Comparison of ENCODE assay signal across 8 mouse cellular contexts in genomic region chr10:12922077-12922573, GRCm38 (mm10). TPM values are rescaled to one million over a fixed set of nuclear protein-coding genes. Genes with fewer than 3 reads are reported as not detected.
DNase-seq lines count a peak whose midpoint lies in the region; ATAC-seq and TF ChIP-seq lines count a peak whose summit lies in the region.

No protein-coding gene starts in this region.

- TF ChIP-seq CTCF in heart, postnatal 0 days (IDR thresholded peaks at IDR 0.05; ENCODE audit: low read depth), result no peak
- TF ChIP-seq CTCF in bone marrow macrophage, adult 2 months (IDR thresholded peaks at IDR 0.05; ENCODE audit: low read depth, low read length), result no peak

- H3K27ac ChIP-seq in heart, postnatal 0 days (ENCODE audit: low read depth), result peak overlapping the region; percentile 86
- no peak overlapping the region for H3K27ac ChIP-seq in bone marrow macrophage, adult 2 months (ENCODE audit: insufficient read depth, low read depth, low read length)
- peak overlapping the region; percentile 79; the same call in 1 of the 2 replicates for H3K27ac ChIP-seq in hindbrain, embryonic 14.5 days
- H3K27ac ChIP-seq in midbrain, embryonic 11.5 days (ENCODE audit: low read depth, low read length), result no peak overlapping the region

- ATAC-seq in heart, postnatal 0 days (ENCODE audit: insufficient read depth, low read depth), result peak; percentile 24; the same call in 1 of the 2 replicates
- no peak for ATAC-seq in hindbrain, embryonic 14.5 days (ENCODE audit: low FRiP score)
- peak; percentile 47 for ATAC-seq in midbrain, embryonic 11.5 days (ENCODE audit: low FRiP score)

- peak overlapping the region; percentile 72 for H3K4me3 ChIP-seq in heart, postnatal 0 days (ENCODE audit: low read depth, low read length)
- peak overlapping the region; percentile 87 for H3K4me3 ChIP-seq in bone marrow macrophage, adult 2 months (ENCODE audit: insufficient read depth, low read length)
- peak overlapping the region; percentile 57 for H3K4me3 ChIP-seq in hindbrain, embryonic 14.5 days (replicated peaks; ENCODE audit: low read length)
- peak overlapping the region; percentile 65 for H3K4me3 ChIP-seq in midbrain, embryonic 11.5 days (ENCODE audit: low read depth, low read length)

- H3K4me2 ChIP-seq in heart, postnatal 0 days (ENCODE audit: low read depth, low read length), result peak overlapping the region; percentile 62
- H3K4me2 ChIP-seq in hindbrain, embryonic 14.5 days (replicated peaks), result peak overlapping the region; percentile 55
- H3K4me2 ChIP-seq in midbrain, embryonic 11.5 days, result peak overlapping the region; percentile 52

- H3K36me3 ChIP-seq in heart, postnatal 0 days (replicated peaks; ENCODE audit: control insufficient read depth, insufficient read depth, low read length), result no peaks in the 10 kb centered on the region
- H3K36me3 ChIP-seq in hindbrain, embryonic 14.5 days (replicated peaks; ENCODE audit: control insufficient read depth, insufficient read depth), result no peaks in the 10 kb centered on the region
- H3K36me3 ChIP-seq in midbrain, embryonic 11.5 days (ENCODE audit: control insufficient read depth, insufficient read depth, low read length), result no peaks in the 10 kb centered on the region

- DNase-seq in heart, postnatal 0 days (ENCODE audit: low spot score), result no peak
- no peak for DNase-seq in heart, postnatal 25 days (ENCODE audit: low spot score)
- DNase-seq in hindbrain, embryonic 14.5 days (ENCODE audit: low spot score), result no peak
- no peak for DNase-seq in midbrain, embryonic 11.5 days (ENCODE audit: low spot score, missing footprints)
- DNase-seq in retina, embryonic 14.5 days (ENCODE audit: low spot score), result no peak
- no peak for DNase-seq in spleen, adult 12 weeks (ENCODE audit: low spot score)
- no peak for DNase-seq in frontal cortex, postnatal 14 days (ENCODE audit: low spot score in 2 of 2)

- WGBS in heart, postnatal 0 days, result 6% methylated on average over 13 of the region's 13 CpGs
- under 1% methylated on average over 13 of the region's 13 CpGs for WGBS in hindbrain, embryonic 14.5 days
- WGBS in midbrain, embryonic 11.5 days, result 2% methylated on average over 13 of the region's 13 CpGs

- no peak for TF ChIP-seq POLR2A in bone marrow macrophage, adult 2 months (IDR thresholded peaks at IDR 0.05; ENCODE audit: borderline replicate concordance, low read depth, low read length)

- peak overlapping the region; percentile 64; the same call in 1 of the 2 replicates for H3K9ac ChIP-seq in heart, postnatal 0 days (replicated peaks; ENCODE audit: low read depth, low read length)
- H3K9ac ChIP-seq in hindbrain, embryonic 14.5 days, result peak overlapping the region; percentile 62
- H3K9ac ChIP-seq in midbrain, embryonic 11.5 days (ENCODE audit: low read length), result peak overlapping the region; percentile 76; the same call in 1 of the 2 replicates

- no peaks in the 10 kb centered on the region for H3K9me3 ChIP-seq in heart, postnatal 0 days (replicated peaks; ENCODE audit: control insufficient read depth, low read length)
- no peaks in the 10 kb centered on the region for H3K9me3 ChIP-seq in hindbrain, embryonic 14.5 days (ENCODE audit: control insufficient read depth, low read length)
- no peaks in the 10 kb centered on the region for H3K9me3 ChIP-seq in midbrain, embryonic 11.5 days (ENCODE audit: control insufficient read depth, low read length)

- H3K4me1 ChIP-seq in heart, postnatal 0 days (ENCODE audit: control insufficient read depth, insufficient read depth), result no peaks in the 10 kb centered on the region
- peaks cover 4% of the 10 kb centered on the region for H3K4me1 ChIP-seq in bone marrow macrophage, adult 2 months (ENCODE audit: control insufficient read depth, insufficient read depth, low read length)
- H3K4me1 ChIP-seq in hindbrain, embryonic 14.5 days (replicated peaks; ENCODE audit: control insufficient read depth, insufficient read depth, low read length), result peaks cover 3% of the 10 kb centered on the region; the same call in 1 of the 2 replicates
- peaks cover 6% of the 10 kb centered on the region for H3K4me1 ChIP-seq in midbrain, embryonic 11.5 days (ENCODE audit: control insufficient read depth, insufficient read depth, low read length)

- TF ChIP-seq EP300 in heart, postnatal 0 days (IDR thresholded peaks at IDR 0.05; ENCODE audit: low read depth), result no peak

- intact Hi-C loops in heart, postnatal 25 days (cut with DNase I), result loop anchor here (2.0 to 5.0 kb wide), 6 partner anchors 43 to 229 kb away; partner anchors contain the start of genes Sf3b5 and Stx11

- H3K27me3 ChIP-seq in heart, postnatal 0 days (ENCODE audit: control insufficient read depth, insufficient read depth, low read length), result no peaks in the 10 kb centered on the region
- no peaks in the 10 kb centered on the region for H3K27me3 ChIP-seq in hindbrain, embryonic 14.5 days (ENCODE audit: control insufficient read depth, insufficient read depth, low read length)
- no peaks in the 10 kb centered on the region for H3K27me3 ChIP-seq in midbrain, embryonic 11.5 days (ENCODE audit: control insufficient read depth, insufficient read depth, low read length)

RNA-seq across cellular contexts. Expression of gene Stx11, which starts 42.0 kb away (rescaled TPM):
- total RNA-seq in heart, postnatal 0 days (2014; rRNA removed; ENCODE audit: low replicate concordance), result 4.7 and 5.2 TPM in 2 replicates
- polyA plus RNA-seq in heart, postnatal 0 days (2015; fragmentation: Nextera tagmentation; extraction: Ambion mirVana), result 3.1 and 3.5 TPM in 2 replicates
- 1 to 10 TPM; 1.7 to 2.2 TPM for total RNA-seq in heart, postnatal 25 days (2021)
- 4.0 and 7.9 TPM in 2 replicates for polyA plus RNA-seq in bone marrow macrophage, adult 2 months (2012; ENCODE audit: insufficient read depth, insufficient read length, missing spikeins)
- polyA plus RNA-seq in hindbrain, embryonic 14.5 days (2014; fragmentation: Nextera tagmentation; extraction: Ambion mirVana), result 2.0 and 3.7 TPM in 2 replicates
- polyA plus RNA-seq in midbrain, embryonic 11.5 days (2014; fragmentation: Nextera tagmentation; extraction: Ambion mirVana), result 2.0 and 2.2 TPM in 2 replicates

RNA-seq across cellular contexts. Expression of gene Utrn, which starts 53.0 kb away (rescaled TPM):
- 50.3 and 61.6 TPM in 2 replicates for total RNA-seq in heart, postnatal 0 days (2014; rRNA removed; ENCODE audit: low replicate concordance)
- polyA plus RNA-seq in heart, postnatal 0 days (2015; fragmentation: Nextera tagmentation; extraction: Ambion mirVana), result 47.3 and 48.4 TPM in 2 replicates
- total RNA-seq in heart, postnatal 25 days (2021), result 10 to 100 TPM; 67.1 to 69.4 TPM
- 14.5 and 18.1 TPM in 2 replicates for polyA plus RNA-seq in bone marrow macrophage, adult 2 months (2012; ENCODE audit: insufficient read depth, insufficient read length, missing spikeins)
- polyA plus RNA-seq in hindbrain, embryonic 14.5 days (2014; fragmentation: Nextera tagmentation; extraction: Ambion mirVana), result 25.0 and 28.2 TPM in 2 replicates
- 29.1 and 31.4 TPM in 2 replicates for polyA plus RNA-seq in midbrain, embryonic 11.5 days (2014; fragmentation: Nextera tagmentation; extraction: Ambion mirVana)

Comparison
In these comparisons a context has a peak if more than half of its experiments do, and no peak if none do; other contexts are left out.
1. H3K27ac ChIP-seq: peak in heart, postnatal 0 days (single experiment) and hindbrain, embryonic 14.5 days (single experiment); none in bone marrow macrophage, adult 2 months (single experiment) and midbrain, embryonic 11.5 days (single experiment).
2. Peak in every context shown above with its lines, with median percentiles within 50 percentile points of each other: H3K4me2 ChIP-seq, H3K4me3 ChIP-seq and H3K9ac ChIP-seq.